Mouse (Mus musculus) brown adipose tissue, adult 24 weeks (tissue): Measurements from ENCODE around the gene Ipo7. TPM values are rescaled to one million over a fixed set of nuclear protein-coding genes. Genes with fewer than 3 reads are reported as not detected.
"Not testable (repeated sequence)": the region's sequence is repeated elsewhere in the genome, so short reads cannot be mapped to it uniquely, and the experiment has no call there.

Experiments used
- H3K27ac ChIP-seq: fragments of 200-500 bp; replicated peaks from 2 replicates; pipeline ENCODE4 v1.5.1; 2012; ENCODE audit warnings: low read depth, mild to moderate bottlenecking, low read length
- H3K4me1 ChIP-seq: fragments of 200-500 bp; 2 replicates; pipeline ENCODE4 v1.6.1; 2012; ENCODE audit warnings: low read length, mixed read lengths; ENCODE audit not compliant: control insufficient read depth, insufficient read depth, insufficient read length
- H3K4me3 ChIP-seq: fragments of 200-500 bp; 2 replicates; pipeline ENCODE4 v1.5.1; 2012; ENCODE audit warnings: low read depth, mild to moderate bottlenecking, low read length, moderate library complexity; ENCODE audit not compliant: insufficient read depth
- polyA plus RNA-seq: library from polyadenylated mRNA; stranded (reverse); fragments of >200 nt; gene quantifications from 2 replicates; pipeline ENCODE4 v1.2.4, GENCODE M21; 2012; ENCODE audit not compliant: missing spikeins, insufficient read depth, insufficient read length

Ipo7 gene
- polyA plus RNA-seq, 1 experiment: 51.7 TPM

GRCm38 (mm10) chr7:110006471-110007195 lies 11.4 kb upstream of the Ipo7 start:
- peak overlapping the region; percentile 17; the same call in 1 of the 2 replicates for H3K27ac ChIP-seq
- H3K4me1 ChIP-seq: no peaks in the 10 kb centered on the region; the same call in 1 of the 2 replicates
- no peak overlapping the region; the same call in 1 of the 2 replicates for H3K4me3 ChIP-seq

- Histone ChIP-seq H3K4me1 (no peaks in the 10 kb centered on the region), H3K4me3 (no peak overlapping the region), H3K27ac (no peak overlapping the region)
These were observed 9.6 kb upstream of the Ipo7 start for GRCm38 (mm10) chr7:110008513-110008912.

GRCm38 (mm10) chr7:110009084-110009483 lies 9.0 kb upstream of the Ipo7 start:
- Histone ChIP-seq H3K27ac (no peak overlapping the region), H3K4me1 (no peaks in the 10 kb centered on the region), H3K4me3 (no peak overlapping the region)

- Histone ChIP-seq H3K4me1 (no peaks in the 10 kb centered on the region), H3K27ac (no peak overlapping the region), H3K4me3 (no peak overlapping the region)
These were observed 6.7 kb upstream of the Ipo7 start for GRCm38 (mm10) chr7:110011417-110011816.

GRCm38 (mm10) chr7:110014272-110014671 lies 3.8 kb upstream of the Ipo7 start:
- Histone ChIP-seq H3K4me3 (no peak overlapping the region), H3K27ac (no peak overlapping the region), H3K4me1 (no peaks in the 10 kb centered on the region)

- Histone ChIP-seq H3K4me3 (peak overlapping the region; percentile 97), H3K4me1 (no peaks in the 10 kb centered on the region; the same call in 1 of the 2 replicates), H3K27ac (peak overlapping the region; percentile 79)
These were observed 783 bp downstream of the Ipo7 start for GRCm38 (mm10) chr7:110018631-110019482.

- Histone ChIP-seq H3K4me3 (no peak overlapping the region), H3K27ac (no peak overlapping the region), H3K4me1 (no peaks in the 10 kb centered on the region; the same call in 1 of the 2 replicates)
These were observed 5.5 kb downstream of the Ipo7 start for GRCm38 (mm10) chr7:110023553-110023952.

- H3K27ac ChIP-seq: no peak overlapping the region
- no peaks in the 10 kb centered on the region; the same call in 1 of the 2 replicates for H3K4me1 ChIP-seq
- no peak overlapping the region for H3K4me3 ChIP-seq
These were observed 8.5 kb downstream of the Ipo7 start for GRCm38 (mm10) chr7:110026594-110026993.

GRCm38 (mm10) chr7:110028826-110029225 lies 10.8 kb downstream of the Ipo7 start:
- H3K4me1 ChIP-seq: no peaks in the 10 kb centered on the region
- no peak overlapping the region for H3K27ac ChIP-seq
- H3K4me3 ChIP-seq: no peak overlapping the region

GRCm38 (mm10) chr7:110030342-110030741 lies 12.3 kb downstream of the Ipo7 start:
- H3K4me1 ChIP-seq: no peaks in the 10 kb centered on the region
- H3K4me3 ChIP-seq: no peak overlapping the region
- H3K27ac ChIP-seq: no peak overlapping the region

GRCm38 (mm10) chr7:110057723-110058122 lies 39.6 kb downstream of the Ipo7 start:
- not testable (repeated sequence) for H3K4me3 ChIP-seq, H3K27ac ChIP-seq, H3K4me1 ChIP-seq

GRCm38 (mm10) chr7:110059092-110059785 lies 41.2 kb downstream of the Ipo7 start:
- peaks cover 6% of the 10 kb centered on the region for H3K4me1 ChIP-seq
- no peak overlapping the region for H3K27ac ChIP-seq
- no peak overlapping the region for H3K4me3 ChIP-seq

GRCm38 (mm10) chr7:110060106-110060668 lies 42.1 kb downstream of the Ipo7 start:
- peak overlapping the region; percentile 99 for H3K4me3 ChIP-seq
- peak overlapping the region; percentile 99 for H3K27ac ChIP-seq
- H3K4me1 ChIP-seq: peaks cover 6% of the 10 kb centered on the region

GRCm38 (mm10) chr7:110060669-110061198 lies 42.7 kb downstream of the Ipo7 start:
- H3K4me3 ChIP-seq: peak overlapping the region; percentile 99

More at GRCm38 (mm10) chr7:110060669-110061198, 42.7 kb downstream of the Ipo7 start:
- H3K27ac ChIP-seq: peak overlapping the region; percentile 99
- H3K4me1 ChIP-seq: peaks cover 6% of the 10 kb centered on the region
